Mouse (Mus musculus) left cerebral cortex, postnatal 10 days (tissue): ENCODE results near the gene Tcte3. TPM values are rescaled to one million over a fixed set of nuclear protein-coding genes. Genes with fewer than 3 reads are reported as not detected.
A peak's percentile ranks its signal among the peaks of the same experiment; 100 is the strongest.
"Not testable (repeated sequence)": the region's sequence is repeated elsewhere in the genome, so short reads cannot be mapped to it uniquely, and the experiment has no call there.

Experiments used
- DNase-seq, 2 experiments: peaks; one replicate each; pipeline ENCODE4 v3.0.0; 2021 to 2022; ENCODE audit warnings: low spot score in 2 of 2, mixed read lengths in 1 of 2; ENCODE audit errors: extremely low spot score in 1 of 2
- intact Hi-C: fragments of 180-260 bp; cut with DNase I; formaldehyde crosslinking; loops from one replicate; pipeline ENCODE4 v1.15.1; 2025
- total RNA-seq, 2 experiments: library from RNA; stranded (reverse); gene quantifications; 2 replicates each; pipeline ENCODE4 v1.2.3; 2021

The Tcte3 gene
- total RNA-seq, result not detected

DNA sequence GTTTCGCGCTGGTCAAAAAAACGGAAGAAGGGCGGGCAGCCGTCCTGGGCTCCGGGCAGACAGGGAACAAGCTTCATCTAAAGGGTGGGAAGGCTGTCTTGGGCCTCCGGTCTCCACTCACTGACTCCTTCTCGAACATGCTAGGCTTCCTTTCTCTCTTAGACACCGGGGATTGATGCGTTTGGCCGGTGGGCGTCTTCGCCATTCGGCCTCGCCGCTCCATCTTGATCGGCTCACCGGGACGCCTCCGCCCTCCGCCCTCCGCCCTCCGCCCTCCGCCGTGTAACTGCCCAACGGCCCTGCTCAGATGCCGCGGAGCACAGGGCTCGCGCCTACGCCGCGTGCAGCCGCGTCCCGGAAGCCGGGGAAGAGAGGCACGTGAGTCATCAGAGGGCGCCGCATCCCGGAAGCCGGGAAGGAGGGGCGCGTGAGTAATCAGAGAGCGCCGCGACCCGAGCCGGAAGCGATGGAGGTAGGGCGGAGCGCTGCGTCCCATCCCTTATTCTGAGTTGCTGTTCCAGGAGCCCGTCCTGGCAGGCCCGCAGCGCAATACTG is at the start of gene Tcte3, which contains the start of the genes Ermard and Gm3448:
Gene Tcte3, minus strand, starts transcription at position 314 of the 555 bp plus-strand sequence.
Gene Ermard, plus strand, starts transcription at position 34 of the 555 bp plus-strand sequence.
Gene Gm3448, minus strand, starts transcription at position 363 of the 555 bp plus-strand sequence.
- intact Hi-C loops, result not testable (repeated sequence)
- DNase-seq, result peak in 1 of 2 experiments; percentile 48

DNA sequence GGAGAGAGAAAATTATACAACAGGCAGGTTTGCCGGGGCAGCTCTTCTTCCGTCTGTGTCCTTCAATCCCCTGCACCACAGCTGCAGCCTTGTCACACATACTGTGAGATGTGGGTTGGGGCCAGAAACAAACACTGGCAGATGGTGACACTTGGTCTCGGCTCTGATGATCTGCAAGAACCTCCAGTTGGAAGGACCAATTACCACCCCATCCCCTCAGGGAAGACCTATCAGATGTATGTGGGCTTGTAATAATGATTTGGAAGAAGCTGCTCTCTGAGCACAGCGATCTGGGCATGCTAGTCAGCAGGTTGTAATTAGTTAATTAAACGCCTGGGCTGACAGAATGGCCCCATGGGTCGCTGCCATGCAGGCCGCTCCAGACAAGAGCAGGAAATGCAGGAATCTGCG is 47.3 kb upstream of the Tcte3 start:
- intact Hi-C loops, result no loop called here
- DNase-seq, result no peak

DNA sequence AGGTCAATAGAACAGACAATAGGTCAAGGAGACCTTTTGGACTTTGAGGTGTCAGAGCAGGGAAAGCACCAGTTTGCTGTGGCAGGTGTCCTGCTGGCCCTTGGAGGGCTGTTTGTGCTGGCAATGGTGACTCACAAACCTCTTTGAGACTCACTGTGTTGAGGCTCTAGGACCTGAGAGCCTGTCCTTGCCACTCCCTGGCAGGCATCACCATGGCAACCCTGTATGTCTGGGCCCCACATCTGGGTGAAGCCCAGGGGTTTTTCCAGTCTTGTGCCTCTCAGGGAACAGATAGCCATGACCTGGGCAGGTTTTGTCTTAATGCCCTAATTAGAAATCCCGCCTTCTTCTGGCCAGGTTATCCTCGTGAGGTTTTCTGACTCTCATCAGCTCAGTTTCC is 46.9 kb upstream of the Tcte3 start:
- intact Hi-C loops, result no loop called here
- no peak for DNase-seq

DNA sequence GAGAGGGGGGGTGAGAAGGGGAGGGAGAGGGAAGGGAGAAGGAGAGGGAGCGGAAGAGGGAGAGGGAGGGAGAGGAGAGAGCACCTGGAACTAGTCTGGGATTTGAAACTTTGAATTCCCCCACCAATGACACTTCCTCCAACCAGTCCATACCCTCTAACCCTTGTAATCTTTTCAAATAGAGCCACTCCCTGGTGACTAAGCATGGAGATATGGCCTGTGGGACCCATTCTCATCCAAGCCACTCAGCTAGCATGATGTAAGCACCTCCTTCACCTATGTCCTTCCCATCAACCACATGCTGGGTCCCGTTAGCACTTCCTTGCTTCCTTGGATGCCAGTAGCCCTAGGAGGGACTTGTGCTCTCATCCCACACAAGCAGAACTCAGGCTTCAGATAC is 43.7 kb upstream of the Tcte3 start:
- intact Hi-C loops, result no loop called here
- no peak for DNase-seq

DNA sequence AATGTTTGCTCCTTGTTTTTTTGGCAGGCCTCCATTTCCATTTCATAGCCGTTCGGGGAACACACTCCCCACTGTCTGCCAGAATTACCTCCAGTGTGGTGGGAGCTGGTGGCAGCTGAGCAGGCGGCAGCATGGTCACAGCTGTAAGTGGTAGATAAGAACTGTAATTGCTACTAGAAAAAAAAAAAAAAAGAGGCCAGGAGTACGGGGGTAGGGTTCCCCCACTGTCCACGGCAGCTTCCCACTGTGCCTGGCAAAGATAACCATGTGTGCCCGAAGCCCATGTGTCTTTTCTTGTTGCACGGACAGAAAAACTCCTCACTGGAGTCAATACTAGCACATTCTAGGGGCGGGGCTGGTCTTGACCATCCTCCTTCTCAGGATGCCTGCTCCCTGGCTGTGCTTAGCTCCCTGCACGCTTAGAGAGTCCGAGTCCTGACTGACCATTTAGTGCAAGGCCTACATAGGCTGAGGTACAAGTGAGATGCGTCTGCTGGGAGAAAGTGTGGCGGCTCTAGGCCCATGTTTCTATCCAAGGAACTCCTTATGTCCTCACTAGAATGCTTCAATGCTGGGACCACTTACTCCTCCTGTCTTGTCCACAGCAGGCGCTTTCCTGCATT is 43.0 kb upstream of the Tcte3 start:
- intact Hi-C loops, result no loop called here
- DNase-seq, result no peak

DNA sequence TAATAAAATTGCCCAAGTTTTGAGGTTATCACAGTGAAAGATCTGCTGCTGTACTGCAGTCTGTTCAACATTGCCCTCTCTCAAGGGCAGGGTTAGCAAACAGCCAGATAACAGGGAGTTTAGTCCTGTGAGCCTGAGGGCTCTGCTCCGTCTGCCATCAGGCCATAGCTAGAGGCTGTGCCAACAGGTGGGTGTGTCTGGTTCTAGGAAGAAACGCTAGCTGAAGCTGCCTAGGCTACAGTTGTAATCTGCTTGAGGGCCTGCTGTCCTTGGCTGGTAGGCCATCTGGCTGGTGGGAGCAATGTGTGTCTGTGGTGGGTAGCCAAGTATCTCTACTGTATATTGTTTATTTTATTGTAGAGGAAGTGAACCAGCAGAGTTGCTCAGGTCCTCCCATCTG is 36.2 kb upstream of the Tcte3 start:
- intact Hi-C loops, result no loop called here
- no peak for DNase-seq

DNA sequence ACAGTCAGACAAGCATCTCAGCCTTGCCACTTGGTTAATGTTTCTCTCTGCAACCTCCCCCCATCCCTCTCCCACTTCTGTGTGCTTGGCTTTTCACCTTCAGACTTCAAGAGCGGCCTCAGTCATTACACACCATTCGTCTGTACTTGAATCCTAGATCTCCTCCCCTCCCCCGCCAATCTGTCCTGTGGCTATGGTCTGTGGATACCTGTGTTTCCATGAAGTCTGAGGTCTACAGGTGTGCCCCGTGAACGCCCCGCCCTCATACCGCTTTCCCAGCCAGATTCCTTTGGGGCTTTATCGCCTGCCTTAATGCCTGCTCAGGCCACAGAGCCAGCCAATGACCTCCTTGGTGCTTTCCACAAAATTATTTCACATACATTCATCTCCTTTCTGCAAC is 33.7 kb upstream of the Tcte3 start:
- DNase-seq, result no peak
- intact Hi-C loops, result no loop called here

DNA sequence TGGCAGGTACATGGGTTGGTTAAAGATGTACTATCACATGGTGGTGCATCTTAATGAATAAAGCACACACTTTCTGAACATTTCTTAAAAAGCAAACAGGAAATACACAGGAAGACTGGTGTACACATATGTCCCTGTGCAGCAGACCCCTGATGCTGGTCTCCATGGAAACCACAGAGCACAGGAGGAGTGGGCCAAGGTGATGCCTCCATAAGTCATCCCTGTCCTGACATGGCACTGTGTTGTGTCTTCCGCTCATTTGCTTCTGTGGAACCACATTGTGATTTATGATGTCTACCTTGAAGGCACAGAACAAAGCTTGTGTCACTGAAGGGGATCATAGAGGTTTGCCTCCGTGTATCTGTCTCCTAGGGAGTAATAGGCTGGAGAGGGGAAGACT is 30.9 kb upstream of the Tcte3 start:
- intact Hi-C loops, result no loop called here
- DNase-seq, result no peak

DNA sequence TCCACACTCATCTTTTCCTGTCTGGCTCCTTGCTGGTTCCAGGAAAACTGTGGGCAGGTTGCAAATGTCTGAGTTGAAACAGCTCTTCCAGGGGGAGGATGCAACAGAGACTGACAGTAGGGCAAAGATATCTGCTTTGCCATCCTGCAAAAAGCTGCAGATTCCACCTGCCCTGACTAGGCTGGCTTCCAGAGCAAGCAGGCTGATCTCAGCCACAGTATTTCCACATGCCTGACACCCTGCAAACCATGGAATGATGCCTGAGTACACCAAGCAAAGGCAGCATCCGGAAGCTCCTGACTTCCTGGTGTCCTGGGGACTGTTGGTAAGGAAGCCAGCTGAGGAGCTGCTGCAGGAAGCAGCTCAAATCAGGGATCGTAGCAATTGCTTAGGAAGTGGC is 27.8 kb upstream of the Tcte3 start:
- no peak for DNase-seq
- intact Hi-C loops, result loop anchor here (5.0 kb wide), 1 partner anchor 328 kb away; the partner anchor contains the start of gene Fam120b

DNA sequence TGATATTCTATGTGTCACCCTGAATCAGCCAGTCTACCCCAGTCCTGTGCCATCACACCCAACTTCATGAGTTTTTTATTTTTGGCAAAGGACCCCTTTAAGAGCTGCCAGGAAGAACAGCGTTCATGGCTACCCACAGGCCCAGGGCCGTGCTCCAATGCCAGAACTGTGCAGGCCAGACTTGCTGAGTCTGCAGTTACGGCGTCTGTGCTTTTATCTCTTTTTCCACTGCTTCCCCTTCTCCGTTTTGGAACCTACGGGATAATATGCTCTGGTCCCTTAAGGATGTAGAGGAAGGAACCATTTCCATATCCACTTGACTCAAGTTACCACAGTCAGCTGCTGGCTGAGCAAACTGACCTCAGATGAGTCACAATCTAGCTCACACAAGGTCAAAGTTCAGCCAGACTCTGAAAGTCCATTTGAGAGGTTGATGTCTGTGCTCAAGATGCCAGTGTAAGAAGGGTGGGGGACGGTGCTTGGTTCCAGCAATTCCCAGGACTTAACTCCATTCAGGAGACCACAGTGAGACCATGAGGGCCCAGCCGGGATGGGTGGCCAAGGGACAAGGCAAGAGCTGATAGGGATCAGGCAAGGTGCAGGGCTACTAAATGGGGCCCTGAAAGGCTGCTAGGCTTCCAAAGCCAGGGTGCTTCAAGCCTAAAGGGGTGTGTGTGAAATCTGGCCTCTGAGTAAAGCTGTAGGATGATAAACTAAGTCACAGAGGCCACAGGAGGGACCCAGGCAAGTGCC is 26.9 kb upstream of the Tcte3 start:
- intact Hi-C loops, result loop anchor here (5.0 kb wide), 1 partner anchor 329 kb away; the partner anchor contains the start of gene Fam120b
- DNase-seq, result no peak

DNA sequence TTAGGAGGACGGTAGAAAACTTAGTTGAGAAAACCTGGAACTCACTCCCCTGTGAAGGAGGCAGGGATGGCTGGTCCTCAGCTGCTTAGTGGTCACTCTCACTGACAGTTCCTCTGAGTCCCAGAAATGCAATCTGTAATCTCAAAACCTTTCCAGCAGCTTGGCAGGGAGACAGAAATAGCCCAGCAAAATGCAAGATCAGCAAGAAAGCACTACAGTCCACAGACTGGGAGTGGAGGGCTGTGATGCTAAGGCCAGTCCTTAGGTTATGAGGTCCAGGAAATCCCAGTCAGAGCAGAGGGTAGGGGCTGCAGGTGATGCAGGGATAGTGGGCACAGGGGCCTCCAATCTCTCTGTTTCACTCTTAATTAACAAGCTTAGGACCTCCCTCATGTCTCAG is 25.6 kb upstream of the Tcte3 start:
- intact Hi-C loops, result loop anchor here (5.0 kb wide), 1 partner anchor 330 kb away; the partner anchor contains the start of gene Fam120b
- DNase-seq, result no peak

DNA sequence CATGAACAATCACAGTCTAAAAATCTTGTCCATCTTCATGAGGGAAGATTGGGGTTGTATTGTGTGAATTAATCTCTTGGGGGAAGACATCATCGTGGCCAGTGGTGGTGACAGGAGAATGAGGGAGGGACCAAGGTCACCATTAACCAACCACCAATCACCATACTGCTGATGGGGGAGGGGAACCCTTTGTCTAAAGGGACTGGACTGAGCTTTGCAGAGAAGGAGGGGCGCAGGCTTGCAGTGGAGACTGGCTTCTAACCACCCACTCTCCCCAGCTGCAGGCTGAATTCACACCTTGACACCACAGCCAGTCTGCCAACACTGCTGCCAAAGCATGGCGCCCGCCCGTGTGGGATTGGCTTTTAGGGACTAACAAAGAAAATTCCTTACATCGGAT is 24.8 kb upstream of the Tcte3 start:
- intact Hi-C loops, result loop anchor here (5.0 kb wide), 1 partner anchor 331 kb away; the partner anchor contains the start of gene Fam120b
- no peak for DNase-seq

DNA sequence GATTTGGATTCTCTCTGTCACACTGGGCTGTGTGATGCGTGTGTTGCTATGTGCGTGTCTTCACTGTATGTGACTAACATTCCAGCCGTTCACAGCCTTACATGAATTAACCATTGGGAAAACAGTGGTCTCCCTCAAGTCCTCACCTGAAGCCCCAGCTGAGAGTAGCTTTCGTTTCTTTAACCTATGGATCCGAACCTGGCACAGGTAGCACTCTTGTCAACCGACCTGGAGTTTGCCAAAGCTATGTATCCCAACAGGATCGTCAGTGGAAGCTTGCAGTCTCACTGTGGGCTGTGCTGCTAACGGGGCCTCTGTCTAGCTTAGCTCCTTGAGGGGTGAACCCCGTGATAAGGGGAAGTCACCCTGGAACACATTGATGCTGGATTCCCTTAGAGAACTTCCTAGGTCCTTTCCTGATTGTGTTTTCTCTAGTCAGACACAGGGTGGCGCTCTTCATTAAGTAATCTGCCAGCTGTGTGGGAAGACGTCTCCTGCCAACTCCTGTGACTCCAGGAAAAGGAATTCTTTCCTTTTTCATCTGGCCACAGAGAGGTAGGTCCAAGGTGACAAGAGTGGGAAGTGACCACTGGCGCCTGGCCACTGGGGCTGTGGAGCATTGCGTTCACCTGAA is 24.2 kb upstream of the Tcte3 start:
- peak; percentile 69 to 72 for DNase-seq
- intact Hi-C loops, result loop anchor here (1.0 to 5.0 kb wide), 3 partner anchors 313 to 403 kb away; partner anchors contain the start of gene Fam120b

DNA sequence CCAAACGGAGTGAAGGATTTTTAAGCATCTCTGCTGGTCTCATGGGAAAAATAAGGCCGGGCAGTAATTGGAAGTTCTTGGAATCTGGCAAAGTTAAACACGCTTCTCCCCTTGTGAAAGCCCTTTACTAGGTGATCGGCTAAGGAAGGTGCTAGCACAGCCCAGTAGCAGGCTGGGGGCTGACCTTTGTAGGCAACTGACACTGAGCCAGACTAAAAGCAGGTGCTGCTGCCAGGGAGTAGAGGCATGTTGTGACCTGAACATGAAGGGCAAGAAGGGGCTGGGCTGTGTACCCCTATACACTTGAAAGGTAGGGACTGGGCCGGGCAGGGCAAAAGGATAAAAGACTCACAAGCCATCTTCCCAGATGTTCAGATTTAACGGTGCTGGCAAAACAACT is 19.1 kb upstream of the Tcte3 start:
- intact Hi-C loops, result no loop called here
- no peak for DNase-seq

DNA sequence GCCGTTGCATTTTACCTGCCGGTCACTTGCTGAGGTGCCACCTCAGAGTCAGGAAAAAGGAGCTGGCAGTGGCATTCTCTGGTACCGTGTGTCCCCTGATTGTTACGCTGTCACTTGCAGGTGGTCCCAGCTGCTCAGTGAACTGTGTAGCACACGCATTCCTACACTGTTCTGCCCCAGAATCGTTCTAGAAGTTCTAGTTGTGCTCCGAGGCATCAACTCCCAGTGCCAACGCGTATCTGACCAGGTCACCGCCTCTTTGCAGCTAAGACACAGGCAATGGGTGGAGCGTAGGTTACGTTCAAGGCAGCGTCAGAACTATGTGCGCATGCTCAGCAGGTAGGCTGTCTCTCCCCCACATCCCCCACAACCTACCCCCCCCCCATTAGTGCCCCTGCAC is 18.4 kb upstream of the Tcte3 start:
- intact Hi-C loops, result no loop called here

DNA sequence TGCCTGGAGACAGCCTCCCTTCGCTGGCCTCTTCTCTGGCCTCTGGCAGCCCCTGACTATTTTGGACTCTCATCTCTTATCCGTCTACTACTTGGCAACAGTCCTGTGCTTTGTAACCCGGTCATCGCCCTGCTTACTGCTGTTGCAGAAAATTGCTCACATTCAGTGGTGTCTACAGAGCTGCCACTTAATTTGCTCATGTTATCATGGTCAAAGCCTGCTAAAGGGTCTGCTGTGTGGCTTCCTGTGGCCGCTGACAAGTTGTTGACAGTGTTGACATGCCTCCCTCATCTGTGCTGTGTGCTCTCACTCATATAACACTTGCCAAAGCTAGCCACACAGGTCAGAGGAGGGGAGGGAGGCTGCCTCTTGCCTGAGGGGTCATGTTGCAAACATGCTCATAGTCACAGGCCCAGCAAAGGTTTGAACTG is 16.9 kb upstream of the Tcte3 start:
- intact Hi-C loops, result no loop called here
- DNase-seq, result no peak

More for the DNA sequence above, 18.4 kb upstream of the Tcte3 start:
- DNase-seq, result no peak

DNA sequence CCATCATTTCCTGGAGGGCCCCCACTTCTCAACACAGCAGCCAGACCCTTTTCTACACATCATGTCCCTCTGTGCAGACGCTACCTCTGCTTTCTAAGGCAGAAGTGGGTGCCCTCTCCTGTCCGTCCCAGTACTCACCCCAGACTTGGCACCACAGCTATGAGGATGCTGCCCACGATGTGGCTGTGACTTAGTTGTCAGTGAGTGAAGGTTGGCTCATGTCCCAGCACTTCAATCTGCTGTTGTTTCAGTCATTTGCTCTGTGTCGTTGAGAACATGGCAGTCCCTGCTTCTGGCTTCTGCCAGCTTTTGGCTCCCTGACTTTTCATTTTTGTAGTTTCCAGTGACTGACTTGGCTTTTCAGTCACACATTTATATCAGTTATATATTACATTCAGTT is 14.6 kb upstream of the Tcte3 start:
- intact Hi-C loops, result no loop called here
- no peak for DNase-seq

DNA sequence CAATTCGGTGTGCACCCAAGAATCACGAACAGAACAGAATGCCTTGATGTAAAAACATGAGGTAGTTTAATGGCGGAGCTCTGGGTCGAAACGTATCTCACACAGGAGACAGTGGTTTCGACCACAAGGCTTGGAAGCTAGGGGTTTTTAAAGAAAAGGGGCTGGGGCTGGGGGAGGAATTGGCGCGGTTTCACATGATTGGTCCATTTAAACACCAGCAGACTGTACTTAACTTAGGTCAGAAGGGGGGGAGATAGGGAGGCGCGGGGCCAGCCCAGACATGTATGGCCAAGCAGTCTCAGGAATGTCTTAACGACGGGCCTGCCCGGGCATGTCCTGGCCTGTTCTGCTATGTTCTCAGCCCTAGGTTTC is 12.5 kb upstream of the Tcte3 start:
- DNase-seq, intact Hi-C loops: not testable (repeated sequence)

DNA sequence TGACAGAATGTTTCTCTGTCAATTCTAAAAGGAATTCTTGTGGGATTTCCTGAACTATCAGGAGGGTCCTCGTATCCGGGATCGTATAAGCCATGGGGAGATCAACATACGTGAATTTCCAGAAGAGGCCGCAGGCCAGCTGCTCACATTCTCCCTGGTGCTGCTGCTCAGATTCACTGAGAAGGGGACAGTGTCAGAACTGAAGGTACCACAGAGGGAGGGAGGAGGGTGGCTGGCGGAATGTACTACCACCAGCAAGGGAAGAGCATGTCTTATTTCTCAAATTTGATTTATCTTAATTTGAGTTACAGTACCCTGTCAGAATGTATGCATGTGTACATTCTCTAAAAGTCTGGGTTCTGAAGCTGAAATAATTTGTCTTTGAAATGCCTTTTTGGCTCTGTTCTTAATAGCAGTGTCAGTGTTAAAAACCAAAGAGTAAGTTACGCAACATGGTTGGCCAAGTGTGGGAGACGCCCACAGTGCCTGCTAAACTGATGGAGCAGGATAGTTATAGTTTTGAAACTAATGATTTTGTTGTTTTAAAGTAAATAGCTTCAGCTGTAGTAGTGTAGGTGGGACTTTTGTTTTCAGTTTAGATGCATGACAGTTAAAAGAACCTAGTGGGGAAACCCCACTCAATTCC is 12.0 kb upstream of the Tcte3 start:
- intact Hi-C loops, DNase-seq: not testable (repeated sequence)
